Mouse (Mus musculus) G1E (cell line): ENCODE data around the gene Prokr1.

Experiments used
- CTCF ChIP-seq: IDR thresholded peaks from 2 replicates; pipeline ENCODE4 v1.5.1; 2012; ENCODE audit warnings: low read depth, low read length, inconsistent platforms, mixed read lengths
- GATA1 ChIP-seq: IDR thresholded peaks from 2 replicates; pipeline ENCODE4 v1.6.1; 2012; ENCODE audit warnings: borderline replicate concordance, low read length, inconsistent platforms, mixed read lengths

DNA sequence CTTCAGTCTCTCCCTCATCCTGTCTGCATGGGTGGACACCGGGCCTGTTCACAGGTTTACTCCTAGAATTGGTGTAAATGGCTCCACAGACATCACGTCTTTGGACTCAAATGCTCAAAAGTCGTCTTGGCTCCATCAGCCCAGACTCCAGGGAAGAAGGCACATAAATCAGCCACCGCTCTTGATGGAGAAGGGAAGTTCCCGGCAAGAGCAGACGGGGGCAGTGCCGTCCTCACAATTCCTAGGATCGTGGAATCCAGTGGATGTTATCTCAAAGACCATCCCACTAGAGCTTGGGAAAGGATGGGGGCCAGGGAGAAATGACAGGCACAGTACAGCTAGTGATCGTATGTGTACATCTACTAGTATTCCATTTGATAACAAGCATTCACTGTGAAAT, 12.3 kb downstream of the Prokr1 start:
- TF ChIP-seq GATA1 (no peak), CTCF (no peak)
